In genomic region chr9:100465380-100465779, GRCm38 (mm10) we compare ENCODE assay signal across 22 mouse cellular contexts. TPM values are rescaled to one million over a fixed set of nuclear protein-coding genes. Genes with fewer than 3 reads are reported as not detected.
DNase-seq lines count a peak whose midpoint lies in the region; ATAC-seq lines count a peak whose summit lies in the region.
"Had no signal": no experiment of that assay in that cellular context is flagged by ENCODE, and none has a peak within 500 bp of the region (broad histone marks: within the 10 kb centered on the region; RNA-seq: fewer than 3 reads in every experiment).

No protein-coding gene starts in this region.

- 88% methylated on average over 5 of the region's 5 CpGs for WGBS in heart, embryonic 11.5 days (ENCODE audit: insufficient replicate concordance)

- no peaks in the 10 kb centered on the region for H3K4me1 ChIP-seq in heart, embryonic 11.5 days (ENCODE audit: control insufficient read depth, insufficient read depth, low read length)
- H3K4me1 ChIP-seq: embryonic facial prominence, embryonic 10.5 days; embryonic facial prominence, embryonic 12.5 days; forebrain, embryonic 12.5 days had no signal

- H3K27me3 ChIP-seq in heart, embryonic 11.5 days (ENCODE audit: control insufficient read depth, insufficient read depth, low read length) = no peaks in the 10 kb centered on the region
- H3K27me3 ChIP-seq: CH12.LX; embryonic facial prominence, embryonic 12.5 days; forebrain, embryonic 12.5 days; forebrain, embryonic 15.5 days; Patski had no signal

- no peak overlapping the region for H3K9ac ChIP-seq in heart, embryonic 11.5 days (ENCODE audit: low read depth, low read length)
- H3K9ac ChIP-seq: embryonic facial prominence, embryonic 12.5 days; forebrain, embryonic 12.5 days; forebrain, embryonic 15.5 days; forebrain, postnatal 0 days had no signal

- no peak overlapping the region for H3K4me2 ChIP-seq in heart, embryonic 11.5 days
- H3K4me2 ChIP-seq: embryonic facial prominence, embryonic 12.5 days; forebrain, embryonic 12.5 days; forebrain, embryonic 15.5 days had no signal

- DNase-seq in cerebellum, adult 18-20 months = peak; percentile 39 to 50
- DNase-seq in cerebellum, adult 9-10 months = peak; percentile 71
- DNase-seq in cerebellum, postnatal 4 days (ENCODE audit: low spot score in 2 of 2) = no peak
- peak; percentile 45 to 54 for DNase-seq in cerebellum, postnatal 25 days
- DNase-seq in cerebellum, postnatal 10 days = no peak
- DNase-seq in heart, adult 11 months = peak; percentile 71
- DNase-seq: adrenal gland, adult 8-10 months; adrenal gland, postnatal 14 days; adrenal gland, postnatal 36 days; B cell, adult 2 months; forebrain, postnatal 0 days had no signal

- no peak overlapping the region for H3K27ac ChIP-seq in heart, embryonic 11.5 days (ENCODE audit: low read depth, low read length)
- H3K27ac ChIP-seq: embryonic facial prominence, embryonic 10.5 days; embryonic facial prominence, embryonic 12.5 days; forebrain, embryonic 12.5 days; forebrain, embryonic 15.5 days had no signal

- H3K9me3 ChIP-seq in heart, embryonic 11.5 days (replicated peaks; ENCODE audit: control insufficient read depth, low read length) = no peaks in the 10 kb centered on the region
- H3K9me3 ChIP-seq: embryonic facial prominence, embryonic 10.5 days; embryonic facial prominence, embryonic 12.5 days; forebrain, embryonic 12.5 days; forebrain, embryonic 15.5 days; G1E had no signal

- ATAC-seq in cerebellum, adult (ENCODE audit: insufficient number of reproducible peaks, low FRiP score, low TSS enrichment) = no peak
- no peak for ATAC-seq in heart, embryonic 11.5 days (replicated peaks; ENCODE audit: insufficient number of reproducible peaks, low FRiP score, low TSS enrichment)
- ATAC-seq: activated CD4-positive, CD25-positive, alpha-beta regulatory T cell, adult 4 months; CD4-positive, CD25-positive, alpha-beta regulatory T cell, adult 4 months; forebrain, embryonic 15.5 days; forebrain, postnatal 0 days; Patski had no signal

- no peaks in the 10 kb centered on the region for H3K36me3 ChIP-seq in heart, embryonic 11.5 days (ENCODE audit: control insufficient read depth, insufficient read depth, low read length)
- H3K36me3 ChIP-seq: forebrain, embryonic 12.5 days; forebrain, embryonic 15.5 days had no signal

- no peak overlapping the region for H3K4me3 ChIP-seq in heart, embryonic 11.5 days (ENCODE audit: low read depth, low read length)
- H3K4me3 ChIP-seq: embryonic facial prominence, embryonic 10.5 days; embryonic facial prominence, embryonic 12.5 days; forebrain, embryonic 12.5 days; forebrain, embryonic 15.5 days had no signal

RNA-seq across cellular contexts. Expression of gene Il20rb, which starts 21.2 kb away (rescaled TPM):
- polyA plus RNA-seq in heart, embryonic 11.5 days (2014; fragmentation: Nextera tagmentation; extraction: Ambion mirVana) = 0.39 and 0.89 TPM in 2 replicates

Comparison
In these comparisons a context has a peak if more than half of its experiments do, and no peak if none do; other contexts are left out.
1. DNase-seq: peak in cerebellum, adult 18-20 months (2 of 2), cerebellum, adult 9-10 months (single experiment), cerebellum, postnatal 25 days (2 of 2) and heart, adult 11 months (single experiment); none in cerebellum, postnatal 4 days (0 of 2) and cerebellum, postnatal 10 days (0 of 2).